Mouse (Mus musculus) brain, embryonic 18.5 days (tissue): Measurements from ENCODE around the gene Hs6st3.

Experiments
- DNase-seq: peaks from one replicate; pipeline ENCODE4 v3.0.0-alpha.2; 2012; ENCODE audit warnings: low read depth, low spot score

Hs6st3 gene

DNA sequence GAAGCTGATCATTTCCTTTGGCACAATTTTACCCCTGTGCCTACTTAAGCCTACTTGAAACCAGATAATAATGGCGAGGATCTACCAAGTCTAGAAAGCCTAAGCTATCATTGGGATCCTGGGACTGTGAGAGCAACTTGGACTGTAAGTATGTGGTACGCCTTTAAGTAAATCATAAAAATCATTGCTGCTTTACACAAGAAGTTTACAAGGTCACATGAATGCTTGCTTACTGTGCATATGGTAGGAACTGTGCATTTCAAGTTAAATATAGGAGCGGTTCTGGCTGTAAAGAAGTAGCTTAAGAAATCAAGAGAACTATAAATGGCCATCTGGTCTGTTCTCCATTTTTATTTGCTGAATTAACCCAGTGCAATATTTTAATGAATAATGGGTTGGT is 495.5 kb downstream of the Hs6st3 start:
- DNase-seq, result no peak

DNA sequence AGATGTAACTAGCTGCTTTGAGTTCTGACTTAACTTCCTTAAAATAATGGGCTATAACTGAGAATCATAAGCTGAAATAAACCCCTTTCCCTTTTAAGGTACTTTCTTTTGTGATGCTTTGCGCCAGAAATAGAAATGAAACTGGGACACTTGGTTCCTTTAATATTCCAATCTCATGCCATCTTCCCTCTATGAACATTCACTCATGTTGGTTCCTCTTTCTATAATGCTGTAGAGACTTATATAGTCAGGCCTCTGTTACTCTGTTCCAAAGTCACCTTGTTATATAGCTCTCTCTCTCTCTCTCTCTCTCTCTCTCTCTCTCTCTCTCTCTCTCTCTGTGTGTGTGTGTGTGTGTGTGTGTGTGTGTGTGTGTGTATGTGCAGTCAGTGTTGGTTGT is 504.7 kb downstream of the Hs6st3 start:
- no peak for DNase-seq

DNA sequence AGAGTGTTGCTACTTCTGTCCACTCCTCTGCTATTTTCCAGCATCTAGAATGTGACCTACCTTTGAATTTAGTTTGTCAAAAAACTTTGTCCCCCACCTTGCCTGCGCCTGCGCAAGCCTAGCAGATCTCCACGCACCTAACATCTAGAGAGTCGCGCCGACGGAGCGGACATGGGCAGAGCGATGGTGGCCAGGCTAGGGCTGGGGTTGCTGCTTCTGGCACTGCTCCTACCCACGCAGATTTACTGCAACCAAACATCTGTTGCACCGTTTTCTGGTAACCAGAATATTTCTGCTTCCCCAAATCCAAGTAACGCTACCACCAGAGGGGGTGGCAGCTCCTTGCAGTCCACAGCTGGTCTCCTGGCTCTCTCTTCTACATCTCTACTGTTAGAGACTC is 505.7 kb downstream of the Hs6st3 start:
- no peak for DNase-seq

DNA sequence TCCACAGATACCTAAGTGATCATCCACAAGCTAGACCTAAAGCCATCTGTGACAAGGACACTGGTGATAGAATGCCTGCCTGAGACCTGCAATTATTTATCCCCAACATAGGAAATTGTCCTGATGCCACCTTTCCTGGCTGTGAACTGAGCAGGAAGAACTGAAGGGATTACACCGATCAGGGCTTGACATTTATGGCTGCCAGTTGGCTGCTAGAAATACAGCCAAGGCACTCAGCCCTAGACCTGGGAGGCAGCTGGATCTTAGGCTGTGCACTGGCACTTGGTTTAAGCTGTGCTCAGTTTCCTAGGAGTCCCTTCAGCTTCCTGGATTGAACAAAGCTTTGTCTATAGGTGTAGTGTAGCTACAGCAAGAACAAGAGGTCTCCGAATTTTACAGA is 518.8 kb downstream of the Hs6st3 start:
- no peak for DNase-seq

DNA sequence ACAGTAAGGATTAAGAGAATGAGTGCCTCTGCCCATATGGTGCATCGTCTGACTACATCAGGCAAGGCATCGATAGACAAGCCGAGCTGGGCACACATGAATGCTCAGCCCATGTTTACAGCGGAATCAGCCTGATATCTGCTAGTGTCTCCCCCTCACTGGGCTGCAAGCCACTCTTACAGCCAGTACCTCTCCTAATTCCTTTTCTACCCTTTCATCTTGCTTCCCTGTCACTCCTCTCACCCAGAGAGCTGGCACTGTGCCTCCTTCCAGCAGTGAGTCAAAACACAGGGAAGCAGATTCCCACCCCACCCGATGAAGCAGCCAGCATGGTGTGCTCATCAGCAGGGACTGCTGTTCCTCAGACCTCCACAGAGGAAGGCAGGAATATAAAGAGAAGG is 527.6 kb downstream of the Hs6st3 start:
- DNase-seq, result peak; percentile 10

DNA sequence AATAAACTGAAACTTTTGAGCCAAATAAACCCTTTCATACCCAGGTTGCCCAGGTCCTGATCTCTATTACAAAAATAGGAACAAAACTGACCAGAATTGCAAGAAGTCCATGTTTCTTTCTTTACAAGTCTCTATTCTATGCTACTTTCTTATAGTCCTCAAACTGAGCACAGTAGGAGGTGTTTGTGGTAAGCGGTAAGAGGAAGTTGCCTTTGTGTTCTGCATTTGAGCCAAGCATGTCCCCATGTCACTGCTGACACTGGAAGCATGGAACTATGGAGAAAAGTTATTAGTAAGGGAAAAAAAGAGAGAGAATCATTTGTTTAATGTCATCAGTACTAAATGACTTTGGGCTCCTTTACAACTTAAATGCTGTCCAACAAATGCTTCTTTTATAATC is 529.3 kb downstream of the Hs6st3 start:
- no peak for DNase-seq

DNA sequence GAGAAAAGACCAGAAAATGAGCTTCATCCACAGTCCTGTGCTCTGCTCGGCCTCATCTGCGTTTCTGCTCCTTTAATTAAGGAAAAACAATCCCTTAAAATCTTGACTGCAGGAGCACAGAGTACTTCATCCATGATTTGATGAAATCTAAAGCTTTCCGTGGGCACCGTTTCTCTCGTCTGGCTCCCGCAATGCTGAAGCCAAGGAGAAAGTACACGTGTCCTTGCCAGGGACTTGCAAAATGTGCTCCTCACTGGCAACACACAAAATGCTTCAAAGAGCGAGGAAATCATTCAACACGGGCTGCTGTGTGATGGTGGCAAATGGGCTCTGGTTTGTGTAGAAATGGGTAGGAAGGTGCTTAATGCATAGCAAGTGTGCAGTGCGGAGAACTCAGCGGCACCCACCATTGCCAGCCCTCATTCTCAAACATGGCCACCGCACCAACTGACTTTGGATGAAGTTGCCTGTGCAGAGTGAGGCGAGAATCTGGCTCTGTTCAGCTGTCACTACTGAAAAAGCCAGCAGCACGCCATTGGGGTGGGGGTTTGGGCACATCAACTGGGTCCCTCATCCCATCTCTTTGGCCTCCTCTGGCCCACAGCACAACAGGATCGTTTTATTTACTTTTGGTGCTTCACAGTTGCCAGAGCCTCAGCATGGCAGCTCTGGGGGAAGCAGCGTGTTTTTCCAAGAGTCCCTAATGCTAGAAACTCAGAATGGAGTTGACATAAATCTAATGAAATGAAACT is 532.9 kb downstream of the Hs6st3 start:
- DNase-seq, result peak; percentile 10

DNA sequence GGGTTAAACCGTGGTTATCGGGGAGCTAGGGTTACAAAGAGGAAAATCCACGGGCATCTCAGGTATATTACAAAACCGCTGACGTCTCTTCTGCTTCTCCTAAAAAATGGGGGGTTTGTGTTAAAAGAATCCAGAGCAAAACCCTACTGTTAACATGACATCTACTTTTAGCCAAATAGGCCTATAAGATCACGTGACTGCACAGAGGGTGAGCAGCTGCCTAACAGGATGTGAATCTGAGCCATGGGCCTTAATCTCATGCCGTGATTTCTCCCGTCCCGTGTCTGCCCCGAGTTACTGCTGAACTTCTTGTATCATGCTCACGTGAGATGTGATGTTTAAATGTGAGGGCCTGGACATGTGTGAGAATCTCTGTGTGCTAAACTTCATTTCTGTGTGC is 540.4 kb downstream of the Hs6st3 start:
- DNase-seq, result no peak

DNA sequence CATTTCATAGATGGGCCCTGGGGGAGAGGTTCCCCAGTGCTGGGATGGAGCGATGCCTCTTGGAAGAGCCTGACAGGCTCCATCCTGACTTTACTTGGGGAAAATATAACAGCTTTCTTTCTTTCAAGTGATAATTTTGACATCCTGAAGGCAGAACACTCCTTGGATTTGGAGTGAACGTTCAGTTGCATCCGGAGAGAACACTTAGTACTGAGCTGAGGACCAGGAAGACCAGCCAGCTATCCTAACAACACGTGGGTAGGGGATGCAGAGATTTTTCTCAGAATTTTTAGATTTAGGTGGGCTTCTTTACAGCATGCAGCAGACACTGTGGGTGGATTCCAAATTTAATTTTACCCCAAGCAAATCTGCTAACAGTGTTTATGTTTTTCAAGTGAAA is 541.9 kb downstream of the Hs6st3 start:
- DNase-seq, result no peak

DNA sequence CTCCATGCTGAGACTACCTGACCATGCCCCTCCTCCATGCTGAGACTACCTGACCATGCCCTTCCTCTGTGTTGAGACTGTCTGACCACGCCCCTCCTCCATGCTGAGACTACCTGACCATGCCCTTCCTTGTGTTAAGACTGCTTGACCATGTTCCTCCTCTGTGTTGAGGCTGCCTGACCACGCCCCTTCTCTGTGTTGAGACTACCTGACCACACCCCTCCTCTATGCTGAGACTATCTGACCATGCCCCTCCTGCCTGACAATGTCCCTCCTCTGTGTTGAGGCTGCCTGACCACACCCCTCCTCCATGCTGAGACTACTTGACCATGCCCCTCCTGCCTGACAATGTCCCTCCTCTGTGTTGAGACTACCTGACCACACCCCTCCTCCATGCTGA is 549.7 kb downstream of the Hs6st3 start:
- DNase-seq, result no peak

DNA sequence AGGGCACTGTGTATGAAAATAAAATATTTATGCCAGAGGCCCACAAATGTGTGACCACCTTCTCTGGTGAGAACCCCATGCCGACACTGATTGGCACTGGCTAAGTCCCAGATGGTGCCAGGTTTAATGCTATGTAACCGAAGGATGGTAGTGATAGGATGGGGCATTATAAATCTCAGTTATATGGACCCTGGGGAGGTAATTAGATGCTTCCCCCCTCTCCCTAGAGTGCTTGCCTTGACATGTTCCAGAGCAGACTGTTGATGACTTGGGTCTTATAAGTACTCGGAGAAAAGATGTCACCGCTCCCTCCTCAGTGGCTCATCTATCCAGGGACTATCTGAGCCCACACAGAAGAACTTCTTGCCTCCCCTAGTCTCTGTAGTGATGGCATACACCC is 561.8 kb downstream of the Hs6st3 start:
- no peak for DNase-seq

DNA sequence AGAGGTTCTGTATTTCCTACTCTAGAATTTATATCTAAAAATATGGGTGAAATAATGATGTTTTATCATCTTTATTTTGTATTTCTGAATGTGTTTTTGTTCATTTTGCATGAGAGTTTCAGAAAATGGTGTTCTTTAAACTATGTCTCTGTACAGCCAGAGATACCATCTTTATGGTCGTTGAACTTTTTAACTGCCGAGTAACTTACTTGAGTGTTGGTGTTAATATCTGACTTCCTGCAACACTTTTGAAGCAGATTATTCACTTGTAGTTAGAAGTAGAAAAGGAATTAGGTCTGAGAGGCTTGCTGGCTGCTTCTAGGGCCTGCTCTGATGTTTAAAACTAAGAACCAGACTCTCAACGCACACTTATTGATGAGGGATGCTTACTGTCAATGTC is 576.6 kb downstream of the Hs6st3 start:
- no peak for DNase-seq

DNA sequence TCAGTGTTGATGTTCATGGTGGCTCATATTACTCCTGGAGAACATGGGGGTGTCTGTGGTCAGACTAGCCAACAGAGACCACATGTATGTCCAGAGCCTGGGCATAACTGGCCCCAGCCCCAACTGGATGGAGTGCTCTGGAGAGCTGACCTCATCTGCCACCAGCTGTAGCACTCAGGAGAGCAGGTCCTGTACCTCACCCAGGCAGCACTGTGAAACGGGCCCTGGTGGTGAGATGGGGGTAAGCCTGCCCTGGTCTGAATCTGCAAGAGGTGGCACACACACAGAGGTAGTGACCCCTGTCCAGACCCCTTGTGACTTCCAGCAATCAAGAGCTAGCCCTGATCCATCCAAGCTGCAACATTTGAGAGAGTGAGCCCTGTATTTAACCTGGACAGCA is 579.2 kb downstream of the Hs6st3 start:
- no peak for DNase-seq

DNA sequence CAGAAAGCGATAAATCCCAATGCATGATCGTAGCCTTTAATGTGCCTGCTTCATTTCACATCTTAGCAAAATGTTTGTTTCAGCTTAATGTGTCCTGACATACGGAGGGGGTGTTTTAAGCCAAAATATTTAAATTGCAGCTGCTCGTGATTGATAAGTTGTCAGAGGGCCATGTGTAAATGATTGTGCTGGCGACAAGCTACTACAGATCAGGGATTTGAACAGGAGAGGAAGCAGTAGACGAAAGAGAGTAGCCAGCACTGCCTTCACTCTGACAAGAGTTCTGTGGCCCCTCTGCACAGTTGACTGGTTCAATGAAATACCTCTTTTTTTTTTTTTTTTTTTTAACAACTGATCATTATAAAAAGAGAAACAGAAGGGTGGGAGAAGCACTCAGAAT is 587.0 kb downstream of the Hs6st3 start:
- DNase-seq, result peak; percentile 40

DNA sequence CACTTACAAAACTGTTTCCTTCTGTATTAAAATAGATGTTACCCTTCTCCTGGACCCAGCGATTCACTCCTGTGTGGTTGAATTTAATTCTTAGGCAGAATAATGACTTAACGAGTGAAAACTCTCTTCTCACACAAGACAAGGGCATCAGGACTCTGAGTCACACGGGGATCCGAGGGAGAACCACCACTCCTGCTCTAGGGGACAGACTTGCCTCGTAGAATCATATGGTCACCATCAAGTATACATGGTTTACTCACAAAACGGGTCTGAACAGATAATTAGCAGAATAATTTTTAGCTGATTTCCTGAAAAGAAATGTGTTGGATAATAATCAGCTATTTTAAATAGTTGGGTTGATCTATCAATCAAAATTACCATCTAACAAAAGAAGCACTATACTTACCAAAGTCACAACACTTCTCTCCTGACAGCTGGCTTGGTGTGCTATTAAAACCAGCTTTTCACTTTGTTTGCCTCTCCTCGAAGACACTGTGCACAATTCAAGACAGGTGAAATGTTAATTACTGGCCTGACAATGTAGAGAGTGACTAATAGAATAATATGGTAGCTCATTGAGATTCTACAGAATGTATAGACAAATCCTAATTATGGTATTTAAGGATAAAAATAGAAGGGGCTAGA is 593.4 kb downstream of the Hs6st3 start:
- no peak for DNase-seq

DNA sequence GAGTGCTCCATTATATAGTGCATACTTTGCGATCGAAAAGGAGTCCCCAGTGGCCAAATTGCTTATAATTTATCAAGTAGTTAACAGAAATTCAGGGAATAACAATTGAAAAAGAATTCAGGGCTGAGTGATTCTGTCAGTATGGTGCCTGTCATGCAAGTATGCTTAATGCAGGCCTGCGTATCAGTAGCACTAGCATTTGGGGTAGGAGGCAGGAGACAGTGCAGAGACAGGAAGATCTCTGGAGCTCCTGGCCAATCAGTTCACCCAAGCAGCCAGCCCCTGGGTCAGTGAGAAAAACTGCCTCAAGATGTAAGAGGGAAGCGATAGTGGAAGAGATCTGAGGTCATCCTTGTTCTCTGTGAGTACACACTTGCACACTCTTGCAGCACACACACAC is 594.1 kb downstream of the Hs6st3 start:
- DNase-seq, result no peak

DNA sequence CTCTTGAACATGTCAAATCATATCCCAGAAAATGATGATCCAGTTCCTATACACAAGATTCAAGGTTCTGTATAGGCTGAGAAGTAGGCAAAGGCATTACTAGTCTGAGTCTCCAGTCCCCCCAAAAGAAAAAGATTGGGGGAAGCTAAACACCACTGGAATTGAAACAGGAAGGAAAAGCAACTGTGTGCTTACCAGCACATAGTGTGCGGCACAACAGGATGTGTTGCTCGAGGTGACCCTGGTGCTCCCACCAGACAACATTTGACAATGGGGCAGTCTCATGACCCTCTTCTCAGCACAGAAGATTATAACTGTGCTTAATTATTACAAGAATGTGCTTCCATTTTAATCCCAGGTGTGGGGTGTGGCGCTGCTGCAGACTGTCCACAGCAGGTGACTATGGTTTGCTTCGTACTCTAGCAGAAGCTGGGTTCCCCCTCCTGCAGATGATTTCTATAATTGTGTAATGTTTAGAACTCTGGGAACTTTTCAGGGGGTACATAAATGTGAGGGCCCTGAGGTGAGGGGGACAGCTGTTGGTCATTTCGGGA is 599.3 kb downstream of the Hs6st3 start:
- DNase-seq, result no peak

DNA sequence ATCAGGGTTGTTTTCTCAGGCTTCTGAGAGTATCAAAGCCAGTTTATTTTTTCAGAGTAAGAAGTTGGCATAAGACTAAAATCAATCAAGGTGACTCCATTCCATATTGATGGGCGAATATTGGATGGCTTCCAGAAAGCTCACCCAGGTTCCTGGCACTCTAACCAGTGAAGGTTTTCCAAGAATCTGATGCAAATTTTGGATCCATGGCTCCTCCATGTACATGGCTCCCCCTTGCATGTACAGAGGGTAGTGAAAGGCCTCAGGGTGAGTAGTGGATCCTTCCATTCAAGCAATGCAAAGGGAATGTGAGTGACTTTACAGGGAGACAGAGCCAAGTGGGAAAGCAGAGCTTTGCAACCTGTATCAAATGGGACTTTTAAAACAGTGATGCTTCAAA is 603.6 kb downstream of the Hs6st3 start:
- no peak for DNase-seq

DNA sequence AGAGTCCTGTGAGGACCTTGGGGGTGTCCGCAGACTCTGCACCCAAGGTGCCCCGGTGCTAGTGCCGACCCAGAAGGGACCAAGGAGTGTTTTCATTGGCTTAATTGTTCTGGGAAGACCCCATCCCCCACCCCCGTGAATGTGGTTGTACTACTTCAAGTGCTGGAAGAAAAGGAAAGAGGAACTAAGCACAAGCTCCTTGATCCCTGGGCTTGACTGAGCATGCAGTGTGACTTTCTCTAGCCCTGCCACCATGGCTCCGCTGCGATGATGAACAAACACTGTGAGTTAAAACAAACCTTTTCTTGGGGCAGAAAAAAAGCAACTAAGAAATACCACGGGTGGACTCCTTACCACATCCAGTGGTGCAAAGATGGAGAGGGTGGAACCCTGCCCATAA is 623.2 kb downstream of the Hs6st3 start:
- DNase-seq, result no peak

DNA sequence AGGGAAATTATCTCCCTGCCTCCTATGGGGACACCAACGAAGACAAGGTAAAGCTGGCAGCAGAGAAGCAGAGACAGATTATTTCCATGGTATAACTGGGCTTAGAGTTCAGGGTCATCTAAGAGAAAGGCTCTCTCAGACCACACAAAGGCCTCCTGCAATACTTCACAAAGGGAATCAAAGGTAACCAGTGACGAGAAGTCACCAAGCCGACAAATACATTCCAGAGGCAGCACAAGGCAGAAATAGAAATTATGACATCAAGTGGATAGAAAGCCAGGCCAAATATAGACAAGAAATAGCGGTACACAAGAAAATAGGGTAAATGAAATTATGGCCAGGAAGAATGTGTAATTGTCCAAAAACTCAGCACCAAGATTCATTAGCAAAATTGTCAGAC is 633.9 kb downstream of the Hs6st3 start:
- no peak for DNase-seq

DNA sequence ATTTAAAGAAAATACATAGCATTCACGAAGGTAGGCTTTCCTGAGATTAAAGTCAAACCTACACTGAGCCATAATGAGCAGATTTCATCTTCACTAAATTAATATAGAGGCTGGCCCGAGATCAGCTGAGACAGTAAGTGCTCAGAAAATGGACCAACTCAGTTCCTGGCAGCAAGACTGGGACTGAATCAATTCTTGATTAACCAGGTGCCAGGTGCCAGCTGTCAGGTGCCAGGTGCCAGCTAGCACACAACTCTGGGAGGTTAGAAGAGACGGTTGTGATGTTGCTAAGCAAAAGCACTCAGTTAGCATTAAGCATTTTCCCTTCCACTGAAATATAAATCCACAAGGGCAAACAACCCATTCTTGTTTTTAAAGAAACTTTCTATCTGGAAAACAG is 638.1 kb downstream of the Hs6st3 start:
- no peak for DNase-seq

DNA sequence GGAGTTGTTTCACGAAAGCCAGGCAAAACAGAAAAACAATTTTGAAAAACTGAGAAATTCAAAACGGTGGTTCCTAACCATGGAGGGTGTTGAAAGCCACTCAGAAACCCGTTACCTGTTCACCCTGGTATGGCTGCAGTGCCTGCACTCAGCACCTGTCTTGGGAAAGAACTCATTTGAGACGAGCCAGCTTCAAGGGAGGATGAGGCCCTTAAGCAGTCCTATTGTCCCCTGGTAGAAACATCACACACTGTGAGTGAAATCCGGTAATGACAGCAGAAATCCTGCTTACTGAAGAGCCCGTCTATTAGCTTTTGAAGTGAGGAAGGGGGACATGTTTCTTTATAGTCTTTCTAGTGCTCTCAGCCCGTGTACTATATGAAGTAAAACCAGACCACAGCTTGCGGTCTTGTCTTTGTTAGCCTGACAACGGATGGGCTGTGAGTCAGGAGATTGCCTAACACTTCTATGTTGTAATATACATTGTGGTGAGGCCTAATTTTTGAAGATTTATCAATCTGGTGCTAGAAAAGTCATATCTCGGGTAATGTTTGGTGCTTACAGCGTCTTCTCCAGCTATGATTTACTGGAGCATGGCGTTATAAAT is 641.9 kb downstream of the Hs6st3 start:
- DNase-seq, result no peak

DNA sequence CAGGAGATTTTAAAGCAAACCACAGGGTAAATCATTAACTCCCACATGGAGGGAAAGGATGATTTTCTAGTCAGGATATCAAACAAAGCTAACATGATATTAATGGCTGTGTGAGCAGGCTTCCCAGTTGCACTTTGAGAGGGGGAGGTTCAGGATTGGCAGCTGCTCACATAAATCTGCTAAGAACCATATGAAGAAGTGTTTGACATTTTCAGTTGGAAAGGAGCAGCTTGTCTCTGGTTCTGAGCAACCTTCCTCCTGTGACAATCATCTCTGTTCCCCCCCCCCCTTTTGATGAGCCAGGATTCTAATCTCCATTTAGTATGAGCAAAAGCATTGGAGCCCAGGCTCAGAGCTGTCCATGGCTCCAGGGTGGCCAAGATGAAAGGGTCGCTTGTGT is 643.0 kb downstream of the Hs6st3 start:
- DNase-seq, result no peak
